Comparison of ENCODE assay signal across 8 mouse cellular contexts in genomic region chr3:37876016-37876765, GRCm38 (mm10).
DNase-seq lines count a peak whose midpoint lies in the region; ATAC-seq and TF ChIP-seq lines count a peak whose summit lies in the region.

No protein-coding gene starts in this region.

- no peaks in the 10 kb centered on the region for H3K9me3 ChIP-seq in embryonic facial prominence, embryonic 13.5 days
- no peaks in the 10 kb centered on the region for H3K9me3 ChIP-seq in intestine, embryonic 16.5 days (ENCODE audit: control insufficient read depth, low read length)
- no peaks in the 10 kb centered on the region for H3K9me3 ChIP-seq in lung, postnatal 0 days (ENCODE audit: low read length)

- peak; percentile 48 for DNase-seq in gastrocnemius, adult 18-20 months (ENCODE audit: low spot score)
- no peak for DNase-seq in gastrocnemius, postnatal 25 days
- DNase-seq in lung, postnatal 0 days (ENCODE audit: low spot score), result peak; percentile 87
- no peak for DNase-seq in adrenal gland, postnatal 10 days
- no peak for DNase-seq in cerebellum, postnatal 25 days
- DNase-seq in spleen, postnatal 14 days (ENCODE audit: low spot score in 2 of 2), result no peak

- 73% methylated on average over 13 of the region's 13 CpGs for WGBS in embryonic facial prominence, embryonic 13.5 days
- 72% methylated on average over 13 of the region's 13 CpGs for WGBS in intestine, embryonic 16.5 days
- 52% methylated on average over 13 of the region's 13 CpGs for WGBS in lung, postnatal 0 days

- peak overlapping the region; percentile 83 for H3K27ac ChIP-seq in embryonic facial prominence, embryonic 13.5 days
- peak overlapping the region; percentile 92 for H3K27ac ChIP-seq in intestine, embryonic 16.5 days (ENCODE audit: low read length)
- H3K27ac ChIP-seq in lung, postnatal 0 days (ENCODE audit: low read length), result peak overlapping the region; percentile 94

- H3K4me3 ChIP-seq in embryonic facial prominence, embryonic 13.5 days, result no peak overlapping the region
- no peak overlapping the region for H3K4me3 ChIP-seq in intestine, embryonic 16.5 days (ENCODE audit: low read length)
- no peak overlapping the region for H3K4me3 ChIP-seq in lung, postnatal 0 days (ENCODE audit: low read depth, low read length)

- H3K36me3 ChIP-seq in embryonic facial prominence, embryonic 13.5 days, result no peaks in the 10 kb centered on the region
- H3K36me3 ChIP-seq in intestine, embryonic 16.5 days (ENCODE audit: control insufficient read depth, insufficient read depth, low read length), result no peaks in the 10 kb centered on the region
- H3K36me3 ChIP-seq in lung, postnatal 0 days (ENCODE audit: insufficient read depth, low read length), result no peaks in the 10 kb centered on the region

- TF ChIP-seq CTCF in lung, postnatal 0 days (IDR thresholded peaks at IDR 0.05), result peak; percentile 26; the same call in 1 of the 2 replicates

- H3K4me2 ChIP-seq in embryonic facial prominence, embryonic 13.5 days, result no peak overlapping the region
- H3K4me2 ChIP-seq in intestine, embryonic 16.5 days (ENCODE audit: low read depth, low read length), result no peak overlapping the region
- H3K4me2 ChIP-seq in lung, postnatal 0 days (replicated peaks; ENCODE audit: low read depth, low read length), result no peak overlapping the region

- no peak overlapping the region for H3K9ac ChIP-seq in embryonic facial prominence, embryonic 13.5 days
- 0 out of 2 replicates have a peak overlapping the region, but pooled peaks have one; percentile 18 for H3K9ac ChIP-seq in intestine, embryonic 16.5 days (ENCODE audit: low read depth, low read length)
- no peak overlapping the region for H3K9ac ChIP-seq in lung, postnatal 0 days (replicated peaks; ENCODE audit: low read depth)

- peaks cover 30% of the 10 kb centered on the region for H3K4me1 ChIP-seq in embryonic facial prominence, embryonic 13.5 days
- H3K4me1 ChIP-seq in intestine, embryonic 16.5 days (ENCODE audit: control insufficient read depth, insufficient read depth, low read length), result peaks cover 9% of the 10 kb centered on the region; the same call in 1 of the 2 replicates
- peaks cover 10% of the 10 kb centered on the region for H3K4me1 ChIP-seq in lung, postnatal 0 days (ENCODE audit: insufficient read depth, low read depth, low read length)

- H3K27me3 ChIP-seq in embryonic facial prominence, embryonic 13.5 days, result no peaks in the 10 kb centered on the region
- no peaks in the 10 kb centered on the region for H3K27me3 ChIP-seq in intestine, embryonic 16.5 days (replicated peaks; ENCODE audit: control insufficient read depth, insufficient read depth, low read length)
- H3K27me3 ChIP-seq in lung, postnatal 0 days (replicated peaks; ENCODE audit: insufficient read depth, low read length), result no peaks in the 10 kb centered on the region

- TF ChIP-seq EP300 in lung, postnatal 0 days (IDR thresholded peaks at IDR 0.05), result peak; percentile 88

- ATAC-seq in embryonic facial prominence, embryonic 13.5 days (ENCODE audit: insufficient number of reproducible peaks, insufficient read depth, low FRiP score, low TSS enrichment, low read depth), result no peak
- ATAC-seq in intestine, embryonic 16.5 days, result peak; percentile 37; the same call in 1 of the 2 replicates
- peak; percentile 72 for ATAC-seq in lung, postnatal 0 days

Comparison
In these comparisons a context has a peak if more than half of its experiments do, and no peak if none do; other contexts are left out.
1. DNase-seq: peak in gastrocnemius, adult 18-20 months (single experiment) and lung, postnatal 0 days (single experiment); none in gastrocnemius, postnatal 25 days (single experiment), adrenal gland, postnatal 10 days (single experiment), cerebellum, postnatal 25 days (0 of 2) and spleen, postnatal 14 days (0 of 2).
2. Peak in every context shown above with its lines, with median percentiles within 50 percentile points of each other: H3K27ac ChIP-seq.